Mouse (Mus musculus): Measurements from ENCODE around the gene Ints7.

The Ints7 gene

DNA sequence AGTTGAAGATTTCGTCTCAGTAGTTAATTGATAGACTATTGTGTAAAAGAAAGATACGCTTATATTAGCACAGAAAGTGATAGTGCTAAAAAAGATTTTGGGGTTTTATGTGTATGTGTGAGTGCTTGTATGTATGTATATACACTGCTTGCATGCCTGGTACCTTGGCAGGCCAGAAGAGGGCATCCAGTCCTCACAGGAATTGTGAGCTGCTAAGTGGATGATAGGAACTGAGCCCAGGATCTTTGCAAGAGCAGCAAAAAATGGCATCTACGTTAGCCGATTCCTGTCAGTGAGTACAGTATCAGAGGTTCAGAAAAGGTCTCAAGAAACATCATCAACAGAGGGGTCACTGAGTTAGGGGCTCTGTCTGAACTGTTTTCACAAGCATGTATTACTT is 9.0 kb downstream of the Ints7 start:
- DNase-seq (ENCODE audit: low spot score), result no peak

DNA sequence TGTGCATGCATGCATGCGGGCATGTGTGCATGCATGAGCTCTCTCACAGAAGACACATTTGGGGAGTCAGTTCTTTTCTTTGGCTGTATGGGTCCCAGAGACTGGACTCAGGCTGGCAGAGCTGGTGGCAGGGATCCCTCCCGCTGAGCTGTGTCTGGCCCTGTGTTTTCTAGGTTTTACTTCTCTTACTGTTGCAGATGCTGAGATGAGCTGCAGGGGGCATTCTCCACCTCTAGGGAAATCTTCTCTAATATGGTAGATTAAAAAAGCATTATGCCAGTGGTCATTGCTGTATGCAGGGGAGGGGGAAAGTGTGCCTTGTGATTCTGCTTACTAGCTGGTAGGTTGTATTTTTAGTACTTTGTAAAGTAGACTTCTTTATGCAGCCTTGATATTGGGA is 10.3 kb downstream of the Ints7 start:
- DNase-seq (ENCODE audit: low spot score), result no peak

DNA sequence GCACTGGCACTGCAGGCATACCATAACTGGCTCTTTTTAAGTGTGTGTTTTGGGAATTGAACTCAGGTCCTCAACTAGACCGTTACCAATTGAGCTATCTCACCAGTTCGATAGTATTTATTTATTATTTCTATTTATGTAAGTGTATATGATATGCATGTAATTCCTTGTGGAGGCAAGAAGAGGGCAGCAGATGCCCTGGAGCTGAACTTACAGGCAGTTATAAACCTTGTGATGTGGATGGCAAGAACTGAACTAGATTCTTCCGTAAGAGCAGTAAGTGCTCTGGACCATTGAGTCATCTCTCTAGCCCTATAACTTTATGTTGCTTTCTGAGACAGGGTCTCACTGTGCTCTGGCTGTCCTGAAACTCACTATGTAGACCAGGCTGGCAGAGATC is 11.6 kb downstream of the Ints7 start:
- DNase-seq (ENCODE audit: low spot score), result no peak

DNA sequence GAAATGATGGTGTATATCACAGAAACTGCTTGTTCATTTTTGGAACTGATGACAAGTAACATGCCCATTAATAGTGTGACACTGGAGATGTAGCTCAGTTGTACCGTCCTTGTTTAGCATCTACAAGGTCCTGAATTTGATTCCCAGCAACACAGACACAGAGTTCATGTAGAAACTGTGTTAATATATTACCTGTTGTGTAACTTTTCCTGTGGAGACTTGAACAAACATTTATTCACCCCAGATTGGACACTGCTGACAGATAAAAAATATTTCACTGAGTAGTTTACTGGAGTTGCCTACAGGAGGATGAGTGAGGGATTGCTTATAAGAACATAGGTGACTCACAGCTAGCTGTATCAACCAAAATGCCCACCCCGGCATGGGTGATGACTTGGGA is 13.3 kb downstream of the Ints7 start:
- DNase-seq (ENCODE audit: low spot score), result no peak

DNA sequence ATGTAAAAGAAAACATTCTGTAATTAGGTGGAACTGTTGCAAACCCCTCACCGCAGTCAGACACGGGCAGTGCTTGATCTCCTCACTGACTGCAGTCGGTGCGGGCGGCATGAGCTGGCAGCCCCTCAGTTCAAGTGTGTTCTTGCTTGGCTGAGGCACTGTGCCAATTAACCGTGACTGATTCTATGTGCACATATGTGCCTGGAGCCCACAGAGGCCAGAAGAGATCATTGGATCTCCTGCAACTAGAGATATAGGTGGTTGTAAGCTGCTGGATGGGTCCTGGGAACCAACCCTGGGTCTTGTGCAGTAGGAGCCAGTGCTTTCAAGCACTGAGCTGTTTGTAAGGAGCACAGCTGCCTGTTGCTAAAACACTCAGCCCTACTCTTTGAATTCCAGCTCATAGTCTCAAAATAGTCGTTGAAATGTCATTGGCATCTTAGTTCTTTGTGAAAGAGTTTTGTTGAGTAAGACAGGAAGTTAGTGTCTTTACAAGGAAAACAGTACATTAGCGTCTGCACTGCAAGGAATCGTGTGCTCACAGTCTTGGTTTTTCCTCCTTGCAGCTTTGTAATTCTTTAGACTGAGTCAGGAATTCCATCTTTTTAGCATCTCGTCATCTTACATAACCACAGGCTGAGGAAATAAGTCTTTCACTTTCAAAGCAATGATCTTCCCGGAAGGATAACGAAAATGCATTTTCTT is 16.7 kb downstream of the Ints7 start:
- no peak for DNase-seq (ENCODE audit: low spot score)

DNA sequence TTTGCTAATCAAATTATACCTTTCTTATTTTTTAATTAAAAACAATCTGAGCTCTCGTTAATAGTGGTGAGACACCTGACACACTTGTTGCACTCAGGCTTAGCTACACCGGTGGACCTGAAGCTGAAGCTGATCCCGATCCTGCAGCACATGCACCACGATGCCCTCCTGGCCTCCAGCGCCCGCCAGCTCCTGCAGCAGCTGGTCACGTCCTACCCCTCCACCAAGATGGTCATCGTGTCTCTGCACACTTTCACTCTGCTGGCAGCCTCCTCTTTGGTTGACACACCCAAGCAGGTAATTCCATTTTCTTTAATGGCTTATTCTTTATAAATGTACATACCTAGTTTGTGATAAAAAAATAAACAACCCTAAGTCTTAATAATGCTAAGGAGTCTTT is 20.6 kb downstream of the Ints7 start:
- no peak for DNase-seq (ENCODE audit: low spot score)

DNA sequence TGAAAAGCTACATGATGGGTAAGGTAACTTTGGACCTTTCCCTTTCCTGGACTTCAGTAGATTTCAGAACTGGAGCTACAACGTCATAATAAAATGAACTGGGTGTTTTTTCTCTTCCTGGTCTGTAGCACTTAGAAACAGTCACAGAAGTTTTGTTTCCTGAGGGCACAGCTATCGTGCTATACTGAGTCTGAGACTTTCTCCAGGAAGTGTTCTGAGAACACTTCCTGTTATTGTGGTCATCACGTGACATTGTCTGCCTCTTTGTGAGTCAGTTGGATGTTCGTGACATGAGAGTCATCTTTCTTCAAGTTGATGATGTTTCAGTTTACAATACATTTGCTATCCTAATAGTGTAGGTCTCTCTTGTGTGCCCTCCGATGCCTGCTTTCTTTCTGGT is 23.8 kb downstream of the Ints7 start:
- DNase-seq (ENCODE audit: low spot score), result no peak

DNA sequence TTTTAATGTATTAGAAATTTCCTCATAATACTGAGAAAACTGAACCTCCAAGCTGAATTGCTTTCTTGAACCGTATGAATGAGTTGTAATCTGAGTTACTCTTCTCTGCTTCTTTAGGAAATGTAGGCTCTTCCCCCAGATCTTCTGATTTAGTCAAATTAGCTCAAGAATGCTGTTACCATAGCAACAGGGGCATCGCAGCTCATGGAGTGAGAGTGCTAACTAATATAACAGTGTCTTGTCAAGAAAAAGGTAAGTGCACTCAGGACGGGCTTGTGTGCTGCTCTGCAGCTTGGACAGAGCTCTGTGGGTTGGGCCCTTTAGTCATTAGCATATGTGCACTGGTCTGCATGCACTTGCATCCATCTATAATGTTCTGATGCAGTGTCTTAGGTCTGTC is 29.3 kb downstream of the Ints7 start:
- DNase-seq (ENCODE audit: low spot score), result no peak

DNA sequence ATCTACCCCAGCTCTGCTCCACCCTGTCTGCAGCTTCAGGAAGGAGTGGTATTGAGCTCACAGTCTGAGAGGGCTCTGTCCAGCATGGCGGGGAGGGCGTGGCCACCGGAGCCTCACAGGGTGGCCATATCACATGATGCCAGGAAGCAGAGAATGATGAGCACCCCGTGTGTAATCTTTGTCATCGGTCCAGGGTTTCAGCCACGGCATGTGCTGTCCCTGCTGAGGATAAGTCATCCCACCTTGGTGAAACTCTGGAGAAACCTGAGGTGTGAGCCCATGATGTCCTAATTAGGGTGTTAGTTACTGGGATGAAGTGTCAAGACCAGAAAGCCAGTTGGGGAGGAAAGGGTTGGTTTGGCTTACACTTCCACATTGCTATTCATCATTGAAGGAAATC is 33.6 kb downstream of the Ints7 start:
- no peak for DNase-seq (ENCODE audit: low spot score)

DNA sequence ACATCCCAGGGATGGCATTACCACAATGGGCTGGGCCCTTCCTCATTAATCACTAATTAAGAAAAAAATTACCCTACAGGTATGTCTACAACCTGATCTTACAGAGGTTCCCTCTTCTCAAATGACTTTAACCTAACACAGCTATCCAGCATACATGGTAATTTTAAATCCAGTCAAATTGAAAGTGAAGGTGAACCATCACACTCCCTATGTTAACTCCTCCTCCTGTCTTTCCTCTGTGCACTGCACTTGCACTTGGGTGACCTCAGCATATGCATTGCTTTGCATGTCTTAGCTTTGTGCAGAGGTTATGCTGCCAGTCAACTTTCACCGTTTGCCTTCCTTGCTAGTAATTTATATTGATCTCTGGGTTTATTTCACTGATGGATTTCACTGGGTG is 34.1 kb downstream of the Ints7 start:
- DNase-seq (ENCODE audit: low spot score), result no peak

DNA sequence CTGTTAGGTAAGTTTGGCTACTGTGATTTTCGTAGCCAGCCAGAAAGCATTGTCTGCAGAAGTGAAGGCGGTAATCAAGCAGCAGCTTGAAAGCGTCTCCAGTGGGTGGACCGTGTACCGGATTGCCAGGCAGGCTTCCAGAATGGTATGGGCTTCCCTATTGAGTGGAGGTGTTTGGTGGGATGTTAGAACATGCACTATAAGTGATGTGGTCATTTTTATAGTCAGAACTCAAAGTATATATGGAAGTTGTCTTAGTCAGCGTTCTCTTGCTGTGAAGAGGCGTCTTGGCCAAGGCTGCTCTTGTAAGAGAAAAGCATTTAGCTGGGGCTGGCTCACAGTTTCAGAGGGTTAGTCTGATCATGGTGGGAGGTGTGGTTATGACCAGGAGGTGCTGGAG is 34.9 kb downstream of the Ints7 start:
- no peak for DNase-seq (ENCODE audit: low spot score)

DNA sequence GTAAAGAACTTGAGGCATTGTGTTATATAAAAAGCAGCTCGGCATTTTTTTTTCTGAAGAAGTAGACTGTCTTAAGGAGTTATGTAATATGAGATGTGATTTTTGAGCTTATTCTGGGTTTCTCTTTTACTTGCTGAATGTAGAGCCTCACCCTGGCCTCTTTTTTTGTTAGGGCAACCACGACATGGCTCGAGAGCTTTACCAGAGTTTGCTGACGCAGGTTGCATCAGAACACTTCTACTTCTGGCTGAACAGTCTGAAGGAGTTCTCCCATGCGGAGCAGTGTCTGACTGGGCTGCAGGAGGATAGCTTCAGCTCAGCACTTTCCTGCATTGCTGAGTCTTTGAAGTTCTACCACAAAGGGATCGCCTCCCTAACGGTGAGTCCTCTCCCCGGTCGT is 36.2 kb downstream of the Ints7 start:
- no peak for DNase-seq (ENCODE audit: low spot score)

DNA sequence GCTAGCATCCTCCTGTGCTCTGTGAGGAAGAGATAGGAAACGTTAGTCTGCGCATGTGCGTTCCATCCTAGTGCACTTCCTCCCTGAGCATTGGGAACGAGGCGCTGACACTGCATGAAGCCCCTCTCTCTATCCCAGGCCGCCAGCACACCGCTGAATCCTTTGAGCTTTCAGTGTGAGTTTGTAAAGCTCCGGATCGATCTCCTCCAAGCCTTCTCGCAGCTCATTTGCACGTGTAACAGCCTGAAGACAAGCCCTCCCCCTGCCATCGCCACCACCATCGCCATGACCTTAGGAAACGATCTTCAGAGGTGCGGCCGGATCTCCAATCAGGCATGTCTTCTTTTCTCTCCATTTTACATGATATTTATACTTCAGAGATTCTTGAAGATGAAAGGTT is 37.4 kb downstream of the Ints7 start:
- DNase-seq (ENCODE audit: low spot score), result no peak

DNA sequence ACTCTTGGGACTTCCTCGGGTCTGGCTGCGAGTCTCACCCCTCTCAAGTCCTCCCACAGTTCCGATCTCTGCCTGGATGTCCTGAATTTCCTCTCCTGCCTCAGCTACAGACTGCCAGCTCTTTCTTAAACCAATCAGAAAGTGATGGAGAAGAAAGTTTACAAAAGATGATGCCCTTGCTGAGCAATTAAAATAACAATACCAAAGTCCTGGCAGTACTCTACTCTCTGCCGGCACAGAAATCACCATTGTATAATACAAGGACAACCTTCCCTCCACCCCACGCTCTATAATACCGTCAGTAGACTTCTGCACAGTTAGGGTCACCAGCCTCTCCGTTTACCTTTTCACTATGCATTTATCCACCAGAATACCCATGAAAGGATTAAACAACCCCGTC is 40.8 kb downstream of the Ints7 start:
- DNase-seq (ENCODE audit: low spot score), result no peak

DNA sequence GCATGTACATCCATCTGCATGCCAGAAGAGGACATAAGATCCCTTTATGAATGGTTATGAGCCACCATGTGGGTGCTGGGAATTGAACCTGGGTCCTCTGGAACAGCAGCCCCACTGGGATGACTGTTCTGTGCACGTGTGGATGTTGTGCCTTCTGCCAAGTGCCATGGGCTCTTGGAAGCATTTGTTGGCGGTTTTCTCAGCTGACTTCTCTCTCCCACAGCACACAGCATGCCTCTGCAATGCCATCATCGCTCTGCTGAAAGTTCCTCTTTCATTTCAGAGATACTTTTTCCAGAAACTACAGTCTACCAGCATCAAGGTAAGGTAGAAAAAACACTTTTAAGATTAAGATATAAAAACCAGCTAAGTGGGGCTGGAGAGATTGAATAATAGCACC is 42.2 kb downstream of the Ints7 start:
- DNase-seq (ENCODE audit: low spot score), result no peak

DNA sequence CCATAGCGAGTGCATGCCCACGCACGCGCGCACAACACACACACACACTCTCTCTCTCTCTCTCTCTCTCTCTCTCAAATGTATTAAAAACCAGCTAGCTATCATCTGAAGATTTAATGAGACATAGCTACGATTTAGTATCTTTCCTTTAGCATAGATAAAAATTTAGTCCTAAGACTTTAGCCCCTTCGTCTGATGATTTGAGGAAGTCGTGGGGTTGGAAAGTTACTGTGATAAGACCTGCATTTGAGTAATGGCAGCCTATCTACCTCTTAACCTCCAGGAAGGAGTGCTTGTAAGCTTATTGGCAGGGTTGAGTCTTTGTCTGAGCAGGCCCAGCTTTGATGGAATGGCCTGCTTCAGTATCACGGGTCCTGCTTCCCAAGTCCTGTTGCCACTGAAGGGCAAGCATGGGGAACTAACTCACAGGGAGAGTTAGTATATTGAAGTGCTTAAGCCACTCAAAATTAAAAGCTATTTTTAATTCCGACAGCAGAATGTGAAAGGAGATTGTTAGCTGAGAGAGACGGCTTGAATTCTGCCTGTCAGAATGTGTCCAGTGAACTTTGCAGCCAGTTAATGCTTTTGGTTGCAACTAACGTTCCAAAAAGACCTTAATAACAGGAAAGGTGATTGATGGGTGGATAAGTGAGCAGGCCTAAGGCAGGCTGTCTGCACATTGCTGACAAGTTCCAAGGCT is 42.8 kb downstream of the Ints7 start:
- DNase-seq (ENCODE audit: low spot score), result no peak

DNA sequence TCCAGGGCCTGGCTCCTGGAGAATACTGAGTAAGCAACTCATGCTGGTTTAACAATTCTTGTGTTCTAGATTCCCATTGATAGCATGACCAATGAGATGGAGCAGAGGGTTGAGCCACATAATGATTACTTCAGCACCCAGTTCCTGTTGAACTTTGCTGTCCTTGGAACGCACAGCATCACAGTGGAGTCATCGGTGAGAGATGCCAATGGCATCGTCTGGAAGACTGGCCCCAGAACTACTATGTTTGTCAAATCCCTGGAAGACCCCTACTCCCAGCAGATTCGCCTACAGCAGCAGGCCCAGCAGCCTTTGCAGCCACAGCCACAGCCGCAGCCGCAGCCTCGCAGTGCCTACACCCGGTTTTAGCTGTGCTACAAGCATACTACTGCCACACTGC is 45.7 kb downstream of the Ints7 start:
- no peak for DNase-seq (ENCODE audit: low spot score)

DNA sequence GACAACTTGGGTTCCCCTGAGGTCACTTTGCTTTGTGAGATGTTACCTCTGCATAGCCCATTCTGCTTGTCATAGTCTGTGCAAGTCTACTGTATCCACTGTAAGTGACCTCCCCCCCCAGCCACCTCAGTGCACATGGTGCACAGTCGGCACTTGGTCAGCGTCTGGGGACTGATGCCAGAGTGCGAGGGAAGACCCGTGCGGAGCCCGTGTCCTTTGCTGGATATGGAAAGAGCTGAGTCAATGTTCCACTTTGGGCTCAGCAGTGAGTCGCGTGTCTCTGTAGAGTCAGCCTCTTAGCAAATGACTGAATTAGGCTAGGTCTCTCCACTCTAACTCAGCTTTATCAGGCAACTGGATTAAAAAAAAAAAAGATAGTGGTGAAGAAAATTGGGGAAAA is 47.4 kb downstream of the Ints7 start:
- no peak for DNase-seq (ENCODE audit: low spot score)

DNA sequence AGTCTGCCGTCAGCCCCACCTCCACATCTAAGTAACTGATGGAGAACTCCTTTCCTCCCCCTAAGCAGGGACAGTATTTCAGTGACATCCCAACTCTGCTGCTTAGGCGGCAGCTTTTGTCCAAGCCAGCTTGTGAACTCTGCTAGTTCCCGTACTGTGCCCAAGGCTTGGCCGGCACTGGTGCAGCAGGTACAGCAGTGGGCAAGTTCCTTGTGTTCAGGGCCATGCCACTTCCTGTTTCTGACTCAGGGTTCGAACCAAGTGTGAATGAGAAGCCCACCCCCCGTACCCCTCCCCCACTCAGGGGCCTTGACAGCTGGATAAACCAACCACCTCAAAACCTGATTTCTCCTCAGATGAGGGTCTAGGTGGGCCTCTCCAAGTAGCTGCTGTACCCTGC is 49.1 kb downstream of the Ints7 start:
- no peak for DNase-seq (ENCODE audit: low spot score)

DNA sequence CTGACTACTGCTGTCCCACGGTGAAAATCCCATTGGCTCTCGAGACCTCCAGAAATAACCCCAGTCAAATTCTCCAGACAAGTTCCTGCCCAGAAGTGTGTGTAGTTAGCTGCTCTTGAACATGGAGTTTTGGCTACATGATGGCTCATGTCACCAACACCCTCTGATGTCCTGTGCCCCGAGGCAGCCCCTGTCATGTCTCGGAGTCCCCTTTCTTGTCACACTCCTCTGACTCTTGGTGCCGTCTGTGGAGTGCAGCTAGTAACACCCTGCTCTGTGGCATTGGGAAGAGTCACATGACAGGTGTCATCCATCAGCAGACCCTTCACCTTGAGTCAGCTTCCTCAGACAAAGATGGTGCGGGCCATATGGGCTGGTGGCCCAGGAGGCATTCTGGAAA is 49.6 kb downstream of the Ints7 start:
- no peak for DNase-seq (ENCODE audit: low spot score)

DNA sequence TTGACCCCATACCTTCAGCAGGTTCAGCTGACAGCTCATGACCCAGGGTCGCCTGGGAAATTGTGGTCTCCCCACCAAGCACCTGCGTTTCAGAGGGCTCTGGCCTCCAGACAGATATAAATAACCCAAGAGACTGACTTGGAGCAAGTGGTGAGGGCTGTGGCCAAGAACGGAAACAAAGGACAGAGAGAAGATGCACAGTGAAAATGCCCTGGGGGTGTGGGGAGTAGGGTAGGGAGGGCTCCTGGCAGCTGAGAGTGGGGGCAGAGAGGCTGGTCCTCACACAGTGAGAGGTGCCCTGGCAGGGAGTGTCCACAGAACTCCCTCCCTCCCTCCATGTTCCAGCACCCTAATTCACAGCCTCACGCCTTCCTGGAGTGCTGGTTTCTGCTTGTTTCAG is 50.2 kb downstream of the Ints7 start:
- DNase-seq (ENCODE audit: low spot score), result no peak

DNA sequence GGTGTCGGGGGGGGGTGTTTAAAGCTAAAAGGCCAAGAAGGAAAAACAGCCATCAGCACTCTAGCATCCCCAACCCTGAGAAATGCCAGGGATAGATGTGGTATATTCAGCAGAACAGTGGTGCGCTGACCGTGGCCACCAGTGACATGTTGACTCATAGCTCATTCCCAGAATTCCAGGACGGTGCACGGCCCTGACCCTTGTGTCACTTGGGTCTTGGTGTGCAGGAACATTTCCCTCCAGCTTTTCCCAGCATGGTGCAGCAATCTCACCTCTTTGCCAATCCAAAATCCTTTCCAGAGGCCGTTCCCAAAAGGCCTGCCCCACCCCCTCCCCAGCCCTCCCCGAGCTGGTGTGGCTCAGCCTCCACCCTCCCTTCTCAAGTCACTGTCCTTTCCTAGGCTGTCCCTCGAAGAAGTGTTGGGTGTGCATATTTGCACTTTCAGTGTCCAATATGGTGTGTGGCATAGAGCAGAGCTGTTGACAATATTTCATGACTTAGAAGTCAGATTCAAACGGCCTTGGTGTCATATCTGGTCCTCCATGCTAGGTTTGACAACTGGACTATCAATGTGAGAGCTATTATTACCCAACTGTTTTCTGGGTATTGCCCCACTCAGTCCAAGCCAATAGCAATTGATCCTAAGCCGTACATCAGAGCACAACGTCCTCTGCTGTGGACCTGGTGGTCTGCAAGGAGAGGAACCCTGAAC is 53.2 kb downstream of the Ints7 start:
- peak; percentile 23 for DNase-seq (ENCODE audit: low spot score)

DNA sequence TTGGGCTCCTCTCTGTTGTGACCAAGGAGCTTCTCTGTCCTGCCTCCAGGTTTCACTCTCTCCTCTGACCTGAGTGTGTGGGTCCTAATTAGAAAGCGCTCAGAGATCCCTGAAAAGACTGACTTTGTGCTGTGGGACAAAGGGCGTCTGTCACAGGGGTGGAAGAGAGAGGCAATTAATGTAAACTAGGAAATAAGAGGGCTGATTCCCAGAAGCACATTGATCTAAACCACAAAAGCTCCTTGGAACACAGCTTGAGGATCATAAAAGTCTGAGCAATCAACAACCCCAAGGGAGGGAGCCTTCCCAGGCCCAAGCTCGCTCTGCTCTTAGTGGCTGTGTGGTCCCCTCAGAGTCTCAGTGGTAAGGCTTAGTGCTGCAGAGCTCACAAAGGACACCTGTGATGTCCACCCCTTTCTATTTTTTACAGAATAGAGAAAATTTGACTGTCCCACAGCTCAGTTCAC is 53.8 kb downstream of the Ints7 start:
- DNase-seq (ENCODE audit: low spot score), result no peak

Data from ovary, postnatal 36 days (tissue).